Mouse (Mus musculus) frontal cortex, postnatal 25 days (tissue): Measurements from ENCODE around the gene Atg7.

ENCODE experiments used
- DNase-seq, 2 experiments: peaks; one replicate each; pipeline ENCODE4 v3.0.0; 2022; ENCODE audit warnings: low spot score in 2 of 2

Gene Atg7

GRCm38 (mm10) chr6:114684407-114684806, 41.5 kb downstream of the Atg7 start:
- no peak for DNase-seq

GRCm38 (mm10) chr6:114685412-114685811, 42.5 kb downstream of the Atg7 start:
- no peak for DNase-seq

- no peak for DNase-seq
Measured at GRCm38 (mm10) chr6:114687035-114687434, 44.1 kb downstream of the Atg7 start.

- no peak for DNase-seq
Measured at GRCm38 (mm10) chr6:114690661-114691060, 47.8 kb downstream of the Atg7 start.

- DNase-seq = no peak
Measured at GRCm38 (mm10) chr6:114691530-114691929, 48.6 kb downstream of the Atg7 start.

DNA sequence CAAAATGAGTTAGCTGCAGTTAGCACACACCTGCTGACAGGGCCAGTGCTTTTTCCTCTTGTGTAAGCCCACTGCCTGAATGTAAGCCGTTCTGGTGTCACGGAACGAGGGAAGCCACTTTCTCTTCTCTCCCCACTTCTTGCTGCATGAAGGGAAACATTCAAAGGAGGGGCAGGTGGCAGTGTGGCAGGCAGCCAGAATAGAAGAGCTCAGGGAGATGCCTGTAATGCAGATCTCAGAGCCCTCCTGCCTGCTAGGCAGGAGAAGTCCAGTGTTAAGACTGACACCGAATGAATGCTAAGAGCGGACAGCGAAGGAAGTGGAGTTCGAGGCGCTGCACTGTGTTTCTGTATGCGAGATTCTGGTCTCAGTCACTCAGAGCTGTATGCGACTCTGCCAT, 49.8 kb downstream of the Atg7 start:
- no peak for DNase-seq

GRCm38 (mm10) chr6:114697646-114698490, 55.0 kb downstream of the Atg7 start:
- DNase-seq = peak; percentile 74 to 77

DNA sequence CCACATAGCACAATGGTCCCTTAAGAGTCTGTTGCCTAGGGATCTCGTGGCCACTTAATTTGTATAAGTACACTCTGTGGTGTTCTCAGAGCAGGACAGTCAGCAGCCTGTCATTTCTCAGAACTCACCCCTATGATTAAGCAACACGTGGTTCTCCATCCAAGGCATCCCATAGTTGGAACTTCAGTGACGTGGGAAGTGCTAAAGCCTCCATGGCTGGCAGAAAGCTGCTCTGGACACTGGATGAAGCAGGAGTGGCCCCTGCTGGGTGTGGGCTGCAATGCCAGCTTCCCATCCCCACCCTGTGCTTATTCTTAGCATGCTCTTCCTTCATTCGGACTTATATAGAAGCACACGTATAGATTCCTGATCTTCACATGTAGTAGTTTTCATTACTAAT, 55.7 kb downstream of the Atg7 start:
- DNase-seq = no peak

DNA sequence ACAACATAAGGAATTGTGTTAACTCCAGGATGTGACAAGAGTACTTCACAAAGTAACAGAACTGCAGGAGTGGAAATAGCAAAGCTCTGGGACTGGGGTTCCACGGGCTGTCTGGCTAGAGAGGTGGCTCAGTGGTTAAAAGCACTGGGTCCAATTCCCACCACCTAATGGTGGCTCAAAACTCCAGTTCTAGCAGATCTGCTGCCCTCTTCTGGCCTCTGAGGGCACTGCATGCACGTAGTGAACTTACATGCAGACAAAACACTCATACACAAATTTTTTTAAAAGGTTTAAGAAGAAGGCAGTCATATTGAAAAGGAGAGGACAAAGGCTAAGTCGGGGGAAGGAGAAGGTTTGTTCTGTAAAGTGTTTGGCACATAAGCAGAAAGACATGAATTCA, 57.8 kb downstream of the Atg7 start:
- DNase-seq = no peak

- DNase-seq = no peak
Measured at GRCm38 (mm10) chr6:114707032-114707431, 64.1 kb downstream of the Atg7 start.

- DNase-seq = no peak
Measured at GRCm38 (mm10) chr6:114712242-114713050, 69.5 kb downstream of the Atg7 start.

- DNase-seq = no peak
Measured at GRCm38 (mm10) chr6:114713538-114713937, 70.6 kb downstream of the Atg7 start.

DNA sequence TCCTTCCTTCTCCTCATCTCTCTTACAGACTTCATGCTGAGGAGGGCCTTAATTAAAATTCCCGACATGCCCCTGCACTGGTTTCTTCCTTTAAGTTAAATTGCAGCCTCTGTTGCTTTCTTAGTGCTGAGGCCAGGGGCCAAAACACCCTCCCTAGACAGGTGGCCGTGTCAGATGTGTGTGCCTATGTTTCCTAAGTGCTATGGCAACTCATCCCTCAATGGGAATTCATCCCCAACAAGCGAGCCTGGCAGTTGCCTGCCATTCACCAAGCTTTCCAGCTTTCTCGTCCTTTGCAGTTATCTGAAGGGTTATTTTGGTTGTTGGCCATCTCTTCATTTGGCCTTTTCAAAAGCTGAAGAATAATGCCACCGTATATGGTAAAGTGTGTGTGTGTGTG, 71.8 kb downstream of the Atg7 start:
- no peak for DNase-seq

DNA sequence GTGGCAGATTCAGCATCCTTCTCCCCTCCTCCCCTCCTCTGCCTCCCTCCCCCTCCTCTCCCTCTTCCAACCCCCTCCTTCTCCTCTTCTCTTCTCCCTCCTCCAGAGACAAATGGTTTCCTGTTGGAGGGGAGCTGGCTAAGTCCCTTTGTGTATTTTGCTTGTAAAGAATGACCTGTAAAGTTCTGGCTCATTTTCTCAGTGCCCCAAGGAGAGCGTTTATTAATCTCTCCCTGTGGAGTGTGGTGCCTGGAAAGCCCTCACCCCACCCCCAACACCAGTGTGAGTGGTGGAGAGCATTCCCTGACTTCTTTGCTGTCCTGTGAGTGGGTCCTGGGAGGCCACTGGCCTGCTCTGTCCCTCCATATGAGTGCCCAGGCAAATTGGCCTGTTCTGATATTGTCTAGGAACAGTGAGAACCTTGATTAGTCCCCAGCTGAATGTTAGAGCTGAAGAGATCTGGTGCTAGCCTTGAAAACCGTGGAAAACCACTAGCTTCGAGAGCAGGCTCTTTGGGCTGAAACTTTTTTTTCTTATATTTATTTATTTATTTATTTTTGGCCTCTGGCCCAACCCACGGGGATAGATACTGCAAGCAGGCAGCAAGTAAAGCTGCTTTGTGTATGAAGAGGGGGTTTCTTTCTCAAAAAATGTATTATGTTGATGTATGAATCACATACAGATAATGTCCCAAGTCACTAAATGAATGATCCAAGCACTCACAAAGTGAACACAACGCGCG, 72.6 kb downstream of the Atg7 start:
- no peak for DNase-seq

GRCm38 (mm10) chr6:114719100-114719499, 76.2 kb downstream of the Atg7 start:
- DNase-seq = no peak

- DNase-seq = no peak
Measured at GRCm38 (mm10) chr6:114719665-114720064, 76.8 kb downstream of the Atg7 start.

- DNase-seq = no peak
Measured at GRCm38 (mm10) chr6:114722046-114722445, 79.1 kb downstream of the Atg7 start.

DNA sequence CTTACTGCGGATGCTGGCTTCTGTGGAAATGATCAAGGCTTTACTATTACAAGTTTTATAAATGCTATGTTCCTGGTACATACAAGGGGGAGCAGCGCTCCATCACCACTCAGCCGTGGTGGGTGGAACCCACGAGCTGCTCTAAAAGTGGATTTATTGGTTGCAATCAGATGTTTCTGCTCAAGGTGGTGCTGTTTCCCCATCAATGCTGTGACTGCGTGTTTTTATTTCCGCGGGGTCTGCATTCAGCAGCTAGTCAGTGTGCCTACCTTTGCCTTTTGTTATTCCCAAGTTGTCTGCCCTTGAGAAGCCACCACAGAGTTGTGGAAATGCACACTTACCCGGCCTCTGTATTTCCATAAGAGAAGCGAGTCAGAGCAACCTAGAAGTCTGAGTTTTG, 81.0 kb downstream of the Atg7 start:
- DNase-seq = peak; percentile 47 to 61

- no peak for DNase-seq
Measured at GRCm38 (mm10) chr6:114724351-114724750, 81.5 kb downstream of the Atg7 start.

DNA sequence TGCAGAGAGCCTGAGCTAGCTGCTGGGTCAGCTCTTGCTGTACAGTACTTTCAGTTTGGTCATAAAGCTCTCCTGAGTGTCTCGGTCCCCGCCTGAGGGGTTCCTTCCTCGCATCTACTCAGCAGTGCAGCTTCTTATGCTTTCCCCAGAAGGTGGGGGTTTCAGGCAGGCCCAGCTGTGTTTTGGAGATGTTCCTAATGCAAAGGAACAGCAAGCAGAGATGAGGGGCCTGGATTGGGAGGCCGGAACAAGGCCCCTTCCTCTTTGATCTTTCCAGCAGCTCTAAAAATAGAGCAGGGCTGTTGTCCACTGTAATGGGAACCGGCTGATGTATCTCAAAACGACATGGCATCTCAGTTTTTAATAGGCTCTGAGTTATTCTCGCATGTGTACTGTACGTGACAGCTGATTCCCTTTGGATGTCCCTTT, 82.3 kb downstream of the Atg7 start:
- no peak for DNase-seq

GRCm38 (mm10) chr6:114726681-114727080, 83.8 kb downstream of the Atg7 start:
- DNase-seq = no peak

DNA sequence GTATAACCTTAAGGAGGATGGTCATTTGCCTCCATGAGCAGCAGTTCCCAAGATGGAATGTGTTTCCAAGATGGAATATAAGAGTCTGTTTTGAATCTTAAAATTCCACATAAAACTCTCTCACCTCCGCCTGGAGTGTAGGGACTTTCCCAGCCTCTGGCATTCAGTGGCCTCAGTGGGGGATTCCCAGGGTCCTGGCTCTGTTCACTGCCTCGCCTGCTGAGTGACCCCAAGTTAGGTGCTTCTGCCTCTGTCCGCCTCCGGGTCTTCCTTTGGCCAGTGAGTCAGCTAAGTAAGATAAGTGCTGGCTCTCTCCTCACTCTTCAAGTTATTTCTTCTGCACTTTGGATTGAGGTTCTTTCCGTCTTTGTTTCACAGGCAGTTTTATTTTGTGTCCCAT, 90.3 kb downstream of the Atg7 start:
- no peak for DNase-seq
